Mouse (Mus musculus) adrenal gland, adult 2 months (tissue): ENCODE results near the gene Ripor1. TPM values are rescaled to one million over a fixed set of nuclear protein-coding genes. Genes with fewer than 3 reads are reported as not detected.

ENCODE experiments used
- DNase-seq: peaks from one replicate; pipeline ENCODE4 v3.0.0; 2021
- microRNA-seq, 2 experiments: library from miRNA; unstranded; fragments of <30 nt; microRNA quantifications; one replicate each; pipeline ENCODE4 v1.2.0; 2021
- polyA plus RNA-seq: library from polyadenylated mRNA; depleted of rRNA; stranded (reverse); fragments of >200 nt; gene quantifications from 2 replicates; pipeline ENCODE4 v1.2.3, GENCODE M21; 2012; rRNA removed
- total RNA-seq, 2 experiments: library from RNA; stranded (reverse); gene quantifications; 2 replicates each; pipeline ENCODE4 v1.2.3; 2021

The Ripor1 gene
- total and polyA plus RNA-seq, 3 experiments = 23.2 to 37.3 (median 33.0) TPM

DNA sequence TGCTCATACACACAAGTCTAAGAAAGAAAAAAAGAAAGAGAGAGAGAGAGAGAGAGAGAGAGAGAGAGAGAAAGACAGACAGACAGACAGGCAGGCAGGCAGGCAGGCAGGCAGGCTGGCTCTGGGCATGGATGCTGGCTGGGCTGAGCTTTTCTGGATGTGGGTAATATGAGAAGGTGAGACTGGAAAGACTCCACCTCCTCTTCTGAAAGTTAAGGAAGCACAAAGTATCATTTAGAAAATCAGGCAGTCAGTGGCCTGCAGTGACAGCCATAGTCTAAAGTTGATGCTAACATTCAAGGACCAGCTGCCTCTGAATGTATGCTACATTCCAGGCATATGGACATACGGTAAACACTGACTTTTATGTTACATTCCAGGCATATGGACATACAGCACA, 19.8 kb downstream of the Ripor1 start:
- no peak for DNase-seq

DNA sequence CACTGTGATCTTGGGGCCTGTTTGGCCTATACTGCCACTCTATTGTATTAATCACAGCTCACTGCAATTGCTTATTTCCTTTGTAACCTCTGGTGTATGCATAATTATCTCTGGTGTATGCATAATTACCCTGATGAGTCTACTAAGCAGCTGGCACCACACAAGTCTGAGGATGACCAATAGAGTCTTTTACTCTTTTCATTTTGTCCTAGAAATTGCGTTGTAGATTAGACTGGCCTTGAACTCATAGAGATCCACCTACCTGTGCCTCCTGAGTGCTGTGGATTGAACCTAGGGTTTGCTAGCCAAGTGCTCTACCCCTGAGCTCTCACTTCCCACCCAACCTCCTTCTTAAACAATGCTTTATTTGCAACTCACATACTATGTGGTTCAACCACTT, 21.0 kb downstream of the Ripor1 start:
- no peak for DNase-seq

DNA sequence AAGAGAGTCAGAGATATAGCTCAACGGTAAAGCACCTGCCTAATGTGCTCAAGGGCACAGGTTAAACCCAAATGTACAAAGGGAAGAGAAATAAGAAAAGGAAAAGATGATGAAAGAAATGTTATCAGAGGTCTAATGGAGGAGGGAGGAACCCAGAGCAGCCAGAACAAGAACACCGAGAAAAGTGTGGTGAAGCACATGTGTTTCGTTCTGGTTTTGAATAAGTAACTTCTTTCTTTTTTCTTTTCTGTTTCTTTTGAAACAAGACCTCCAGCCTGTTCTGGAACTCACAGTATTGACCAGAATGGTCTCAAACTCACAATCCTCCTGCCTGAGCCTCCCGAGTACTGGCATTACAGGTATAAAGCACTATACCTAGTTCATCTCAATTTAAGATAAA, 24.3 kb downstream of the Ripor1 start:
- no peak for DNase-seq

DNA sequence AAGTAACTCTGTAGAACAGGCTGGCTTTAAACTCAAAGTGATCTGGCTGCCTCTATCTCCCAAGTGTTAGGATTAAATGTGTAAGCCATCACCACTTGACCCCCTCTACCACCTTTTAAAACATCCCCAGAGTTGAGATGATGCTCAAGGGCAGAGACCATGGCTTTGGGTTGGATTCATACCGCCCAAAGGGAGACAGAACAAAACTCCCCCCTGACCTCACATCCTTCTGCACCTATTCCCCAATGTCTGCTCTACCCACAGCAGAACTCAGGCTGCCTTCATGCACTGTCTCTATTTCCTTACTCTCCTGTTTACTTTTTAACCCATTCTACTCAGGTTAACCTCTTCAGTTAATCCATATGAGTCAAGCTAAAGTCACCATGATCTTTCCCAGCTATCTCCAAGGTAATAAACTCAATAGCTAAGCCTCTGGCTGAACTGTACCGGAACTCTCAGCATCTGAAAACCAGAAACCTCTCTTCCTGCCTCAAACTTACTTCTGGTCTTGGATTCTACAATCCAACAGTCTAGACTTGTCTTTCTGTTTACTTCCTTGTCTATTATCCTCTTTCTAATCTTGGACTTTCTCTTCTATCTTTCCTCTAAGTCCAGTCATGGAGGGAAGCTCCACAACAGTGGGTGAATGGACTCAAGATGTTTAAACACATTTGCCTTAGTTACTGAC, 29.9 kb downstream of the Ripor1 start:
- DNase-seq = no peak

DNA sequence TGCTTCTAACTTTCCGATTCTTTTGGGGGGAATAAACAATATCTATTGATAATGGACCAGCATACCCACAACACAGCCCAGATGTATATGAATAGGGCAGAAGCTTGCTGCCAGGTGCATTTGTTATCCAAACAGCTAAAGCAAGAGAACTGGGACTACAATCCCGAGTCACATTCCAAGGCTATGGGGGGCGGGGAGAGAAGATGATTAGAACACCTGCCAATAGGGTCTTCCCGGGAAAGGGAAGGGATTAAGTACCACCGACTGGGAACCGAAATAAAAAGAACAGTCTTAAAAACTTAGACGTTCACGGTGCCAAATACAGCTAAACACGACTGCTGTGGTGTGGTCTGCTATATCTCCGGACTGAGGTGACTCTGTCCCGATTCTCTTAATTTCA, 30.4 kb downstream of the Ripor1 start:
- DNase-seq = no peak

DNA sequence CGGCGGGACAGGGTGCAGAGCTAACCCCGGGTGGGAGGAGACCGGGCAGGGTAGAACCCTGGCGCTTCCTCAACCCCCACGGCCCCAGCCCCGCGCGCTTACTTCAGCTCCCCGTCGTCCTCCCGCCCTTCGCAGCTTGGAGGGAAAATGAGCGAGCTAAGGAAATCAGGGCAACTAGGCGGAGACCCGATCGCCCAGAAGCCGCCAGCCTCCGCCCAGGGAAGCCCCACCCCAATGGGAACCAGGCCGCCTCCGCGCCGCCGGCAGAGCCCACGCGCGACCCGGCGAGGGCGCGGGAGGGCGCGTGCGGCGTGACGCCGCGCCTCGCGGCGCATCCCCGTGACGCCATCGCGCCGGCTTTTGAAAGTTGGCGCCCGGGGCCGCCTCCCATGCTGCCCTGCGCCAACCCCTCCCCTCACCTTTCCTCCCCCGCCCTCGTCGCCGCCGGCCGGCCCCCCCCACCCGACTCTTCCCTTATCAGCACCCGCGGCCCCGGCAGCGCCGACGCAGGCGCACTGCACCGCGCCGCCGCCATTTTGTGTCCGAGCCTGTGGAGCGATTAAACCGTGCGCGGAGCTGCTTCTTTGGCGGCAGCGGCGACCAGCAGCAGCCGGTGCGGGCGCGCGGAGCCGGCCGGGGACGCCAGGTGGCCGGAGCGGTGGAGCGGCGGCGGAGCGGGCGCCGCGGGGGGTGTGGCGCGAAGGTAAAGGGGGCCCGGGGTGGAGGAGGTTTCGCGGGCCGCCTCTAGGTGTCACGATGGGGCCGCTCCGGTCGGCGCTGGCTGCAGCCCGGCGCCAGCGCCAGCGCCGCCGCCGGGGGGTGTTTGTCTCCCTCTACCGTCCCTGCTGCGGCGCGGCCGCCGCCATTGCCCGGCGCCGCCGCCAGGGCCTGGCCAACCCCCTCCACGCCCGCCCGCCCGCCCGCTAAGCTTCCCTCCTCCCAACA, 31.2 kb downstream of the Ripor1 start, which contains the start of gene Ctcf:
TSS of gene Ctcf (plus strand) at position 551 of the 945 bp plus-strand sequence.
- peak; percentile 94 for DNase-seq

DNA sequence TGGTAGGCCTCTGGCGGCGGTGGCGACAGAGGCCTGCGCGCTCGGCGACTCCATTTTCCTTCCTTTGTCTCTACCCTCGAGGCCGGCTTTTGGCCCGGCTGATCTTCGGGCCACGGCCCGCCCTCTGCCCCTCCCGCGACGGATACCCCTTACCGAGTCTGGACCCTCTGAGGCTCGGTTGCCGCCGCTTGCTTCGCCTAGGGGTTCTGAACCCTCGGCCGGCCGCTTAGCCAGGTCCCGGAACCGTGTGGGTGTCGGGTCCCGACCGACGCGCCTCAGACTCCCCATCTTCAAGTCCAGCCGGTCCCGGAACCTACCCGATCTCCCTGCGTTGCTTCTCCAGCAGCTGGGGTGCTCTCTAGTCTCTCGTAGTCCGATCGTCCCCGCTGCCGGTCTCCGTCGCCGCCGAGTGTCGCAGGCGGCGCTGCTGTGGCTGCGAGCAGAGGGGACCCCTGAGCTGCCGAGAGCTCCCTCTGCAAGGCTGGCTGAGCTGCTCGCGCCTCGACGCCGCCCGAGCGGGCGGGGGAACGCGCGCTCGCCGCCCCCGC, 32.0 kb downstream of the Ripor1 start, which contains the start of gene Agrp:
TSS of gene Agrp (minus strand) at position 431 of the 548 bp plus-strand sequence.
- no peak for DNase-seq

DNA sequence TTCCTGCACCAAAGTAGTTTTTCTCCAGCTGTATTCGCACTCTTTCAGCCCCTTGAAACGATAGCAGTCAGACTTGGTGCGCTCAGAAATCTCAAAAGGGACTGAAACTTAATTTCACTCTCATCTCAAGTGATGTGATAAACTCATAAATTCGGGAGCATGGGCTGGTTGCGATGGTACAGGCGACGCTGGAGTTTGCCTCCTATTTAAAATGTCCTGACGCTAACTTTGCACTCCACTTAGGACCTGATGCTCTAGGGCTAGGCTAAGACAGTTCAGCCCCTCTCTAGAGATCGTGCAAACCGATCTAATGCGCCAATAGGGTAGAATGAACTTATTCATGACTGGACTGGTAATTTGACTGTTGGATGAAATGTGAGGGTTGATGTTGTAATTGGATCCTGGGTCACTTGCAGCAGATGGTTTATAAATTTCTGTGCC, 32.6 kb downstream of the Ripor1 start:
- DNase-seq = no peak

DNA sequence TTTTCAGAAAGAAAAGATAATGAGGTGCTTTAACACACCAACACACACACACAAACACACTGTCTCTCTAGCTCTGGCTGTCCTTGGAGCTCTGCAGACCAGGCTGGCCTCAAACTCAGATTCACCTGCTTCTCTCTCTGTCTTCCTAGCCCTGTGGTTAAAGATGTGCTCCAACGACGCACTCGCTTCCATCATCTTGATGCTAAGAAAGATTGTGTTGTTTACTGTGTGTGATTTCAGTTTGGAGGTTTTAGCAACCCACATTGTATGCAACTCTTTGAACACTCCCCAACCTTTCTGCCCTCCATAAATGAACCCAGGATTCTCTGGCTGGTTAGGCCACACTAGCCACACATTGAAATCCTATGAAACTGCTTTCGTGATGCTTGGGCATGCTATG, 33.5 kb downstream of the Ripor1 start:
- no peak for DNase-seq

DNA sequence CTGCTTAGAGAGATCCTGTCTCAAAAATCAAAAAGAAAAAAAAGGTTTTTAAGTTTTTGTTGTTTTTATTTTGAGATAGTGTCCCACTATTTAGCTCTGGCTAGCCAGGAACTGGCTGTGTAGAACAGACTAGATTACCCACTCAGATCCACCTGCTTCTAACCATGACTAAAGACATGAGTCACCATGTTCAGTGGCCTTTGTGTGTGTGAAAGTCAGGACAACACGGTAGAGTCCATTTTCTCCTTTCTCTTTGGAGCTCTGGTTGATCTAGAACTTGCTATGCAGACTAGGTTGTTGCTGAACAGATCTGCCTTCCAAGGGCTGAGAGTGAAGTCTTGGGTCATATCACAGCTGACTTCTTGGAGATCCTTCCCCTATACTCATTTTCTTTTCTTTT, 34.8 kb downstream of the Ripor1 start:
- no peak for DNase-seq

DNA sequence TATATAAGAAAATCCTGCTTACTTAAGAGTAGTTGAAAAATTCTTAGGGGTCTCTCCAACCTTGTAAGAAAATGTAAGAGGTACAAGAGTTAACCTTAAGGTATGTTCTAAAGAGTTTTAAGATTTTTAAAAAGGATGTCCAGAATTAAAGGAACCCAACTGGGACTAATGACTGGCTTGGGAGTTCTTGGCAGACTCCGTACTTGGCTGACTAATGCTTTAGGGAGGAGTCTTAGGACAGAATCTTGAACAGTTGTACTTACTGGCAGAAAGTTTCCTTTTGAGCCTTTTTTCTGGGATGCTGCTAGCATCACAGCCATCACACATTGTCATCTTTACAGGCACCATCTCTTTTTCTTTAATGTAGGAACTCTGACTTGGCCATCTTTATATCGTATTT, 35.5 kb downstream of the Ripor1 start:
- no peak for DNase-seq

DNA sequence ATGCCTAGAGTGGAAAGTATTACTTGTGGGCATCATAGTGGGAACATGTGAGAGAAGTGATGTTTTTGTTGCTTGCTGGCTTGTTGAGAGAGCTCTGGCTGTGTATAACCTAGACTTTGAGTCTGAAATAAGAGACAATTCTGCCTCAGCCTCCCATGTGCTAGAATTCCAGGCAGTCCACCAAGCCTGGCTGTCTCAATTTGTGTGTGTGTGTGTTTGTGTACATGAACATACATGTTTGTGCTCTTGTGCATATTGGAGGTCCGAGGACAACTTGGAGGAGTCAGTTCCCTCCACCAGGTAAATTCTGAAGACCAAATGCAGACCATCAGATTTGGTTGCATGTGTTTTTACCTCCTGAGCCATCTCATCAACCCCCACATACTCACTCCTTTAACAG, 40.1 kb downstream of the Ripor1 start:
- no peak for DNase-seq

DNA sequence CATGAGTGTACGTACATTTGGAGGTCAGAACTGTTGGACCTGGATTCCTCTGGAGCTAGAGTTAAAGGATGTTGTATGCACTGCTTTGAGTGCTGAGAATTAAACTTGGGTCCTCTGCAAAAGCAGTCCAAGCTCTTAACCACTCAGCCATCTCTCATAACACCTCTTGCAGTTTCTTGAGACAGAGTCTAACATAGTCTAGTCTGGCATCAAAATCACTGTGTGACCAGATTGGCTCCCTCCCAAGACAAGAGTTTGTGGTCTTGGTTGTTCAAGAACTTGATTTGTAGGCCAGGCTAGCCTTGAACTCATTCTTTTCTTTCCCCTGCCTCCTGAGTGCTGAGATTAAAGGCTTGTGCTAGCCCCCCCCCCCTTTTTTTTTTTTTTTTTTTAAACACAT, 43.9 kb downstream of the Ripor1 start:
- DNase-seq = peak; percentile 47

DNA sequence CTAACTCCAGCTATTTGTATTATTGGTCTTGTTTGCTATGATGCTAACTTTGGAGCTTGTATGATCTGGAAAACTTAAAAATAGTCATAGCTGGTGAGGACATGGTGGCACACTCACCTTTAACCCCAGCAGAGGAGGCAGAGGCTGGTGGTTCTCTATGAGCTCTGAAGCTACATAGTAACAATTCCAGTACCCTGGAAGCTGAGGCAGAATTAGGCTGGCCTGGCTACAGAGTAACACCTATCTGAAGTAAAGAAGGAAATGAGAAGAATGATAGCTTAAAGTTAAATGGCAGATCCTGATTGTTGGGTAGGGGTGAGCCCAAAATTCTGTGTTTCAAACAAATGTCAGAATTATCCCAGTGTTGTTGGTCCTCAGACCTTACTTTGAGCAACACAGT, 52.6 kb downstream of the Ripor1 start:
- DNase-seq = no peak

DNA sequence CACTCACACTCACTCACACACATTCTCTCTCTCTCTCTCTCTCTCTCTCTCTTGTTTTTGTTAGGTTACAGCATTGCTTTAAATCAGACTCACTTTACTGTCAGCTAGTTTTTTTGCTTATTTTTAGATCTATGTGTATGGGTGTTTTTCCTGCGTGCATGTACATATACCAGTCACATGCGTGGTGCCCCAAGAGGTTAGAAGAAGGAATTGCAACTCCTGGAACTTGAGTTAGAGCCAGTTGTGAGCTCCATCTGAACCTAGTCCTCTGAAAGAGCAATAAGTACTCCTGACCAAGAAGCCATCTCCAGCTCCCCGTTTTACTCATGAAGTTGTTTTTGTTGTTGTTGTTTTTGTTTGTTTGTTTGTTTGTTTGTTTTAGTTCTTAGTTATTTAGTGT, 56.1 kb downstream of the Ripor1 start:
- no peak for DNase-seq

Small RNA genes within 50 kb of the gene (microRNA-seq; reads per million reads assigned to microRNA genes)
- 0 to 0.22 reads per million in 2 experiments for gene Mir1966

Other genes with a start within 250 kb of the Ripor1 start
- gene Plekhg4, start 232.0 kb upstream of the Ripor1 start, total RNA-seq = under 1 TPM; 0.35 to 0.52 TPM
- gene Plekhg4, start 232.0 kb upstream of the Ripor1 start, polyA plus RNA-seq = 0.20 and 0.58 TPM in 2 replicates
- not detected for gene Kctd19, start 191.8 kb upstream of the Ripor1 start, total RNA-seq
- 0.03 and 0.11 TPM in 2 replicates for gene Kctd19, start 191.8 kb upstream of the Ripor1 start, polyA plus RNA-seq
- 1 to 10 TPM; 2.7 to 3.0 TPM for gene Lrrc36, start 191.7 kb upstream of the Ripor1 start, total RNA-seq
- gene Lrrc36, start 191.7 kb upstream of the Ripor1 start, polyA plus RNA-seq = 1.3 and 1.5 TPM in 2 replicates
- gene Tppp3, start 133.7 kb upstream of the Ripor1 start, total RNA-seq = 10 to 100 TPM; 26.2 to 37.5 TPM
- 50.8 and 65.2 TPM in 2 replicates for gene Tppp3, start 133.7 kb upstream of the Ripor1 start, polyA plus RNA-seq
- gene Zdhhc1, start 108.4 kb upstream of the Ripor1 start, total RNA-seq = 10 to 100 TPM; 13.8 to 19.2 TPM
- gene Zdhhc1, start 108.4 kb upstream of the Ripor1 start, polyA plus RNA-seq = 53.3 and 62.5 TPM in 2 replicates
- gene Hsd11b2, start 86.5 kb upstream of the Ripor1 start, total RNA-seq = under 1 TPM; 0.14 to 0.35 TPM
- 1.2 and 2.2 TPM in 2 replicates for gene Hsd11b2, start 86.5 kb upstream of the Ripor1 start, polyA plus RNA-seq
- gene Atp6v0d1, start 39.2 kb upstream of the Ripor1 start, total RNA-seq = 100 to 1,000 TPM; 113 to 118 TPM
- gene Atp6v0d1, start 39.2 kb upstream of the Ripor1 start, polyA plus RNA-seq = 77.6 and 80.3 TPM in 2 replicates
- 10 to 100 TPM; 51.5 to 53.4 TPM for gene Ctcf, start 31.3 kb downstream of the Ripor1 start, total RNA-seq
- 14.5 and 15.6 TPM in 2 replicates for gene Ctcf, start 31.3 kb downstream of the Ripor1 start, polyA plus RNA-seq
- 1 to 10 TPM; 2.3 to 2.4 TPM for gene Agrp, start 32.1 kb downstream of the Ripor1 start, total RNA-seq
- gene Agrp, start 32.1 kb downstream of the Ripor1 start, polyA plus RNA-seq = 1.5 and 2.6 TPM in 2 replicates
- 1 to 10 TPM; 2.0 to 2.9 TPM for gene Carmil2, start 81.0 kb downstream of the Ripor1 start, total RNA-seq
- 3.3 and 4.2 TPM in 2 replicates for gene Carmil2, start 81.0 kb downstream of the Ripor1 start, polyA plus RNA-seq
- gene Acd, start 95.8 kb downstream of the Ripor1 start, total RNA-seq = 10 to 100 TPM; 21.7 to 28.7 TPM
- 39.9 and 41.9 TPM in 2 replicates for gene Acd, start 95.8 kb downstream of the Ripor1 start, polyA plus RNA-seq
- gene Pard6a, start 95.9 kb downstream of the Ripor1 start, total RNA-seq = 10 to 100 TPM; 11.0 to 14.7 TPM
- 20.2 and 21.3 TPM in 2 replicates for gene Pard6a, start 95.9 kb downstream of the Ripor1 start, polyA plus RNA-seq
- gene 4933405L10Rik, start 102.4 kb downstream of the Ripor1 start, total RNA-seq = not detected
- 0.10 TPM in 1 of 2 replicates, not detected in the other for gene 4933405L10Rik, start 102.4 kb downstream of the Ripor1 start, polyA plus RNA-seq
- gene Enkd1, start 103.0 kb downstream of the Ripor1 start, total RNA-seq = 1 to 10 TPM; 2.9 to 6.8 TPM
- 9.7 and 12.9 TPM in 2 replicates for gene Enkd1, start 103.0 kb downstream of the Ripor1 start, polyA plus RNA-seq
- gene Gfod2, start 153.4 kb downstream of the Ripor1 start, total RNA-seq = 10 to 100 TPM in 1 of 2 experiments, 1 to 10 TPM in 1; 7.8 to 14.2 TPM
- gene Gfod2, start 153.4 kb downstream of the Ripor1 start, polyA plus RNA-seq = 8.1 and 9.6 TPM in 2 replicates
- 10 to 100 TPM; 19.7 to 23.6 TPM for gene Ranbp10, start 222.1 kb downstream of the Ripor1 start, total RNA-seq
- 22.2 and 27.3 TPM in 2 replicates for gene Ranbp10, start 222.1 kb downstream of the Ripor1 start, polyA plus RNA-seq
- gene Tsnaxip1, start 222.5 kb downstream of the Ripor1 start, total RNA-seq = not detected
- gene Tsnaxip1, start 222.5 kb downstream of the Ripor1 start, polyA plus RNA-seq = not detected in 2 replicates
- gene Cenpt, start 248.0 kb downstream of the Ripor1 start, total RNA-seq = 1 to 10 TPM; 5.9 to 6.7 TPM
- 5.9 and 8.1 TPM in 2 replicates for gene Cenpt, start 248.0 kb downstream of the Ripor1 start, polyA plus RNA-seq
- 10 to 100 TPM; 31.7 to 38.0 TPM for gene Thap11, start 249.9 kb downstream of the Ripor1 start, total RNA-seq
- gene Thap11, start 249.9 kb downstream of the Ripor1 start, polyA plus RNA-seq = 79.7 and 91.6 TPM in 2 replicates